Mouse (Mus musculus): ENCODE measurements around the gene Ccdc122. TPM values are rescaled to one million over a fixed set of nuclear protein-coding genes. Genes with fewer than 3 reads are reported as not detected.

The Ccdc122 gene
- polyA plus RNA-seq, 1 experiment from 2014 or later = 3.3 TPM

Other genes with a start within 250 kb of the Ccdc122 start
- 7.4 and 9.3 TPM in 2 replicates for gene Lacc1, start 132 bp downstream of the Ccdc122 start, polyA plus RNA-seq (2015; fragmentation: Nextera tagmentation; extraction: Ambion mirVana)
- gene Enox1, start 120.0 kb downstream of the Ccdc122 start, polyA plus RNA-seq (2015; fragmentation: Nextera tagmentation; extraction: Ambion mirVana) = 5.0 and 6.3 TPM in 2 replicates

All from intestine, embryonic 15.5 days (tissue).